Mouse (Mus musculus): ENCODE measurements at regions not wholly inside any gene's neighbourhood (a gene's known extent, or its start where the extent isn't known, plus 50 kb on each side); places are given as distances from the start of the nearest gene placed in this dataset.

DNA sequence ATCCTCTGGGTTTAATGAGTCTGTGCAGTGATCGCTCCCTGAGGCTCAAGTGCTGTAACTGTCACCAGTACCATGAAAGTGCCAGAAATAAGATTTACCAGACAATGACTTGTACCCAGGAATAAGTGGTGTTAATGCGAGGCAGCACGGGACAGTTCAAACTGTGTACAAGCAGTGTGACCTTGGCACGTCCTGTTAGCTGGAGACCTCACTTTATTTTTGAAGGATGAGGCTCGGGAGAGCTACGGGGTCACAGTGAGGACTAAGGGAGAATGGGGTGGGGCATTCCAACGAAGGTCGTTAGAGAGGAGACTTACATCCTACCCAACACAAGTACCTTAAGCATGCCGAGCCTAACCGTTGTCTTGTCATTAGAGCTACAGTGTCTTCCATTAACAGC, 362.2 kb upstream of the Gm10131 start:
- no peaks in the 10 kb centered on the region for H3K9me3 ChIP-seq (ENCODE audit: control insufficient read depth, low read length)
- ATAC-seq: no peak
- H3K36me3 ChIP-seq (ENCODE audit: control insufficient read depth, insufficient read depth, low read length): no peaks in the 10 kb centered on the region
- H3K9ac ChIP-seq (ENCODE audit: low read depth, low read length): no peak overlapping the region
- no peak overlapping the region for H3K27ac ChIP-seq (ENCODE audit: low read depth, low read length)
- no peaks in the 10 kb centered on the region for H3K27me3 ChIP-seq (replicated peaks; ENCODE audit: control insufficient read depth, insufficient read depth, low read length)
- peaks cover 11% of the 10 kb centered on the region for H3K4me1 ChIP-seq (ENCODE audit: control insufficient read depth, insufficient read depth, low read depth, low read length)
- WGBS: 88% methylated on average over 10 of the region's 10 CpGs
- no peak overlapping the region for H3K4me2 ChIP-seq (ENCODE audit: low read length)
- H3K4me3 ChIP-seq (ENCODE audit: low read length): no peak overlapping the region

DNA sequence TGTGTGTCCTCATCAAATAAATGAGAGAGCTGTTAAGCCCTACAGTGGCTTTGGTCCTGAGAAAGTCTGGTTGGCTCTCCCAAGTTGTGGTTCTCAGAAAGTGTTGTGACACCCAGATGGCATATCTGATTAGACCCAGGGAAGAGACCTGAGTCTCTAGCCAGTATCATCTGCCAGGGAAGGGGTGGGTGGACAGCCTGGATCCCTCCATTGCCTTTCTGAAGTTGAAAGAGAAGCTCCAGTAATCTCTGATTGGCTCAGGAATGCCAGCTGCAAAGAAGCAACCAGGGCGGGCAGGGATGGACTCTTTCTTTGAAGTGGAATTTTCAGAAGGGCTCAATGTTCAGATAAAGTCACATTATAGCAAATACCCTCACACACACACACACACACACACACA, 361.8 kb upstream of the Gm10131 start:
- no peak overlapping the region for H3K27ac ChIP-seq (ENCODE audit: low read depth, low read length)
- H3K4me1 ChIP-seq (ENCODE audit: control insufficient read depth, insufficient read depth, low read depth, low read length): peaks cover 11% of the 10 kb centered on the region
- H3K27me3 ChIP-seq (replicated peaks; ENCODE audit: control insufficient read depth, insufficient read depth, low read length): no peaks in the 10 kb centered on the region
- WGBS: 78% methylated on average over 1 of the region's 1 CpGs
- ATAC-seq: no peak
- H3K9me3 ChIP-seq (ENCODE audit: control insufficient read depth, low read length): no peaks in the 10 kb centered on the region
- no peaks in the 10 kb centered on the region for H3K36me3 ChIP-seq (ENCODE audit: control insufficient read depth, insufficient read depth, low read length)
- no peak overlapping the region for H3K4me2 ChIP-seq (ENCODE audit: low read length)
- H3K4me3 ChIP-seq (ENCODE audit: low read length): no peak overlapping the region
- H3K9ac ChIP-seq (ENCODE audit: low read depth, low read length): no peak overlapping the region

- Histone ChIP-seq H3K4me3 (ENCODE audit: low read length) (no peak overlapping the region), H3K27ac (ENCODE audit: low read depth, low read length) (no peak overlapping the region), H3K4me1 (ENCODE audit: control insufficient read depth, insufficient read depth, low read depth, low read length) (peaks cover 11% of the 10 kb centered on the region), H3K9ac (ENCODE audit: low read depth, low read length) (no peak overlapping the region), H3K27me3 (replicated peaks; ENCODE audit: control insufficient read depth, insufficient read depth, low read length) (no peaks in the 10 kb centered on the region), H3K9me3 (ENCODE audit: control insufficient read depth, low read length) (no peaks in the 10 kb centered on the region), H3K36me3 (ENCODE audit: control insufficient read depth, insufficient read depth, low read length) (no peaks in the 10 kb centered on the region), H3K4me2 (ENCODE audit: low read length) (no peak overlapping the region)
- 33% methylated on average over 6 of the region's 6 CpGs for WGBS
- peak; percentile 73; the same call in 1 of the 2 replicates for ATAC-seq
Observed at GRCm38 (mm10) chr8:34472846-34473245, 361.3 kb upstream of the Gm10131 start.

DNA sequence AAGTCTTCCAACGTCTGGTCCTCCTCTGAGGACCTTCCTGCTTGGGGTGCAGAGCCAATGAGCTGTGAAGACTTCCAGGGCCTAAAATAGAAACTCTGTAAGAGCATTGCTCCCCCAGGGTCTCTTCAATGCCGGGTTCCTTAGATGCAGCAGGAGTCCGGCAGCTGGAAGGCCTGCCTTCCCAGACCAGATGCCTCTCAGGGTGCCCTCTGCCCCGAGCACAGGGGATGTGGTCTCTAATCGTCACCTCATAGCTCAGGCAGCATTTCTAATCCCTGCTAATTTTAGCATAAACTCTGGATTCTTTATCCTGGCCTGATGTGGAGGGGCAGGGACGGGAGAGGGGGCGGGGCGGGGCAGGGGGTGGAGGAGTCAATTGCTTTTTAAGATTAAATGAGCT, 360.9 kb upstream of the Gm10131 start:
- 32% methylated on average over 8 of the region's 8 CpGs for WGBS
- Histone ChIP-seq H3K4me1 (ENCODE audit: control insufficient read depth, insufficient read depth, low read depth, low read length) (peaks cover 11% of the 10 kb centered on the region), H3K9ac (ENCODE audit: low read depth, low read length) (no peak overlapping the region), H3K27ac (ENCODE audit: low read depth, low read length) (no peak overlapping the region), H3K9me3 (ENCODE audit: control insufficient read depth, low read length) (no peaks in the 10 kb centered on the region), H3K4me2 (ENCODE audit: low read length) (no peak overlapping the region), H3K4me3 (ENCODE audit: low read length) (no peak overlapping the region), H3K36me3 (ENCODE audit: control insufficient read depth, insufficient read depth, low read length) (no peaks in the 10 kb centered on the region), H3K27me3 (replicated peaks; ENCODE audit: control insufficient read depth, insufficient read depth, low read length) (no peaks in the 10 kb centered on the region)
- 0 out of 2 replicates have a peak, but pooled peaks have one; percentile 8 for ATAC-seq

- 73% methylated on average over 2 of the region's 2 CpGs for WGBS
Observed at GRCm38 (mm10) chr8:34469091-34469490, 357.6 kb upstream of the Gm10131 start.

GRCm38 (mm10) chr8:34466786-34467364, 355.3 kb upstream of the Gm10131 start:
- H3K9me3 ChIP-seq (ENCODE audit: control insufficient read depth, low read length): no peaks in the 10 kb centered on the region
- H3K4me1 ChIP-seq (ENCODE audit: control insufficient read depth, insufficient read depth, low read depth, low read length): peaks cover 3% of the 10 kb centered on the region; the same call in 1 of the 2 replicates
- H3K27ac ChIP-seq (ENCODE audit: low read depth, low read length): no peak overlapping the region
- H3K36me3 ChIP-seq (ENCODE audit: control insufficient read depth, insufficient read depth, low read length): no peaks in the 10 kb centered on the region
- no peak overlapping the region for H3K4me2 ChIP-seq (ENCODE audit: low read length)
- no peak for ATAC-seq
- WGBS: 68% methylated on average over 5 of the region's 5 CpGs
- H3K4me3 ChIP-seq (ENCODE audit: low read length): no peak overlapping the region
- H3K9ac ChIP-seq (ENCODE audit: low read depth, low read length): no peak overlapping the region
- no peaks in the 10 kb centered on the region for H3K27me3 ChIP-seq (replicated peaks; ENCODE audit: control insufficient read depth, insufficient read depth, low read length)

More at GRCm38 (mm10) chr8:34469091-34469490, 357.6 kb upstream of the Gm10131 start:
- Histone ChIP-seq H3K4me3 (ENCODE audit: low read length) (no peak overlapping the region), H3K9ac (ENCODE audit: low read depth, low read length) (no peak overlapping the region), H3K36me3 (ENCODE audit: control insufficient read depth, insufficient read depth, low read length) (no peaks in the 10 kb centered on the region), H3K27me3 (replicated peaks; ENCODE audit: control insufficient read depth, insufficient read depth, low read length) (no peaks in the 10 kb centered on the region), H3K4me2 (ENCODE audit: low read length) (no peak overlapping the region), H3K4me1 (ENCODE audit: control insufficient read depth, insufficient read depth, low read depth, low read length) (peaks cover 11% of the 10 kb centered on the region), H3K9me3 (ENCODE audit: control insufficient read depth, low read length) (no peaks in the 10 kb centered on the region), H3K27ac (ENCODE audit: low read depth, low read length) (no peak overlapping the region)
- ATAC-seq: no peak

DNA sequence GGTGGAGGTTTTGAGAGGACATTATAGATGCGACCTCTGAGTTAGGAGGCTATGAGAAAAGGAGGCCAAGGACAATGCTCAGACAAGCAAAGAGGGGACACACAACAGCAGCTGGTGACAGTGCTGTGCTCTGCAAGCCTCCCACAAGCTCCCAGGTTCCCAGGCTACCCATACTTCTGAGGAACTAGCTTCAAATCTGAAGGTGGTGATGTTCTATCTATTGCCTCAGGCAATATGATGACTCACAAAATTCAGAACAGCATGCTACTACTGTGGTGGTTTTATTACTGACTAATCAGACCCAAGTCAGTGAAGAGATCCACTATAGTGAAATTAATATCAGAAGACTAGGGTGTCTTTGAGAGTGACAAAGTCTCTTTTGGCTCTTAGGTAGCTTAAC, 353.9 kb upstream of the Gm10131 start:
- no peak overlapping the region for H3K4me3 ChIP-seq (ENCODE audit: low read length)
- no peaks in the 10 kb centered on the region for H3K9me3 ChIP-seq (ENCODE audit: control insufficient read depth, low read length)
- ATAC-seq: no peak
- H3K36me3 ChIP-seq (ENCODE audit: control insufficient read depth, insufficient read depth, low read length): no peaks in the 10 kb centered on the region
- WGBS: 100% methylated on average over 1 of the region's 1 CpGs
- H3K27ac ChIP-seq (ENCODE audit: low read depth, low read length): no peak overlapping the region
- no peak overlapping the region for H3K9ac ChIP-seq (ENCODE audit: low read depth, low read length)
- no peak overlapping the region for H3K4me2 ChIP-seq (ENCODE audit: low read length)
- no peaks in the 10 kb centered on the region for H3K27me3 ChIP-seq (replicated peaks; ENCODE audit: control insufficient read depth, insufficient read depth, low read length)
- H3K4me1 ChIP-seq (ENCODE audit: control insufficient read depth, insufficient read depth, low read depth, low read length): peaks cover 3% of the 10 kb centered on the region; the same call in 1 of the 2 replicates

DNA sequence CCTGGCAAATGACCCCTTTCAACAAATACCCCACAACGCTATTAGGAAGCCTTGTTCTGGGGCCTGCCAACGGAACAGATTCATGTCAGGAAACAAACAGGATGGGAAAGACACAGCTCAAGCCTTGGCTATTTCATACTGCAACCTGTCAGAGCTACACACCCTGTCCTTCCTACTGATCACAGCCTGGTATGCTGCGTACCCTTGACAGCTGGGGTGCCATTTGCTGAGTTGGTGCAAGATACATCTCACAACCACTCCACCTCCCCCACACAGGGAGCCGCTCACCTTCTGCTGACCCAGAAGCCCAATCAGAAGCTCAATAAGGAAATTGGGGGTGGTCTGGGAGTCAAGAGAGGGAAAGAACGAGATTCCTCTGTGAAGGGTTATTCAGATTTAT, 350.7 kb upstream of the Gm10131 start:
- Histone ChIP-seq H3K4me3 (ENCODE audit: low read length) (no peak overlapping the region), H3K4me1 (ENCODE audit: control insufficient read depth, insufficient read depth, low read depth, low read length) (no peaks in the 10 kb centered on the region), H3K27me3 (replicated peaks; ENCODE audit: control insufficient read depth, insufficient read depth, low read length) (no peaks in the 10 kb centered on the region), H3K9me3 (ENCODE audit: control insufficient read depth, low read length) (no peaks in the 10 kb centered on the region), H3K27ac (ENCODE audit: low read depth, low read length) (no peak overlapping the region), H3K4me2 (ENCODE audit: low read length) (no peak overlapping the region), H3K36me3 (ENCODE audit: control insufficient read depth, insufficient read depth, low read length) (no peaks in the 10 kb centered on the region), H3K9ac (ENCODE audit: low read depth, low read length) (no peak overlapping the region)
- ATAC-seq: no peak
- 86% methylated on average over 5 of the region's 5 CpGs for WGBS

DNA sequence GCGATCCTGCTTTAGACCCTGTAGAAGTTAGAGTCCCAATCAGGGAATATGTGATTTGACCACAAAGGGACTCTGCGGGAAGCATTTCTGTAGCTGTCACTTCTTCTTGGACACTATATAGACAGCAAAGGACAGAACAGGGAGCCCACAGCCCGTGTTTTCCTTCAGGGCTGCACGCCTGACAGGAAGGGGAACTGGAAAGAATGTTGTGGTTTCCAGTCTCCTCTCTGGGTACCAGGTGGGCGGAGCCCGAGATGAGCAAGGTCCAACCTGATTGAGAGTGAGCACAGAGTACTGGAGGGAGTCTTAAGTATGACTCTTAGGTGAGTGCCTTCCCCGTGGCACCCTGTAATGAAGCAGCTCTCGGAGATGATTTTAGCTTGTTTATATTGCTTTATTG, 346.8 kb upstream of the Gm10131 start:
- 90% methylated on average over 8 of the region's 8 CpGs for WGBS
- no peak for ATAC-seq

GRCm38 (mm10) chr8:34456543-34456942, 345.0 kb upstream of the Gm10131 start:
- no peak overlapping the region for H3K9ac ChIP-seq (ENCODE audit: low read depth, low read length)

More for the DNA sequence above, 346.8 kb upstream of the Gm10131 start:
- Histone ChIP-seq H3K4me3 (ENCODE audit: low read length) (no peak overlapping the region), H3K27ac (ENCODE audit: low read depth, low read length) (no peak overlapping the region), H3K9me3 (ENCODE audit: control insufficient read depth, low read length) (no peaks in the 10 kb centered on the region), H3K9ac (ENCODE audit: low read depth, low read length) (no peak overlapping the region), H3K4me1 (ENCODE audit: control insufficient read depth, insufficient read depth, low read depth, low read length) (no peaks in the 10 kb centered on the region), H3K36me3 (ENCODE audit: control insufficient read depth, insufficient read depth, low read length) (no peaks in the 10 kb centered on the region), H3K27me3 (replicated peaks; ENCODE audit: control insufficient read depth, insufficient read depth, low read length) (no peaks in the 10 kb centered on the region), H3K4me2 (ENCODE audit: low read length) (no peak overlapping the region)

More at GRCm38 (mm10) chr8:34456543-34456942, 345.0 kb upstream of the Gm10131 start:
- no peak for ATAC-seq
- Histone ChIP-seq H3K4me2 (ENCODE audit: low read length) (no peak overlapping the region), H3K27ac (ENCODE audit: low read depth, low read length) (no peak overlapping the region), H3K9me3 (ENCODE audit: control insufficient read depth, low read length) (no peaks in the 10 kb centered on the region), H3K4me1 (ENCODE audit: control insufficient read depth, insufficient read depth, low read depth, low read length) (no peaks in the 10 kb centered on the region), H3K4me3 (ENCODE audit: low read length) (no peak overlapping the region), H3K27me3 (replicated peaks; ENCODE audit: control insufficient read depth, insufficient read depth, low read length) (no peaks in the 10 kb centered on the region), H3K36me3 (ENCODE audit: control insufficient read depth, insufficient read depth, low read length) (no peaks in the 10 kb centered on the region)
- WGBS: 80% methylated on average over 3 of the region's 3 CpGs
